Mouse (Mus musculus): Measurements from ENCODE around the gene Ankrd17. TPM values are rescaled to one million over a fixed set of nuclear protein-coding genes. Genes with fewer than 3 reads are reported as not detected.
A peak's percentile ranks its signal among the peaks of the same experiment; 100 is the strongest.

Ankrd17 gene
- polyA plus RNA-seq, 1 experiment, result 70.6 TPM

GRCm38 (mm10) chr5:90202447-90203117, 163.8 kb downstream of the Ankrd17 start:
- no peak for DNase-seq (ENCODE audit: low read depth)
- TF ChIP-seq CTCF (IDR thresholded peaks at IDR 0.05; ENCODE audit: borderline replicate concordance, extremely low read depth, insufficient read depth, insufficient read length), result no peak
- TF ChIP-seq POLR2A (IDR thresholded peaks at IDR 0.05; ENCODE audit: borderline replicate concordance, extremely low read depth, insufficient read depth, insufficient read length, poor library complexity, severe bottlenecking), result no peak

- no peak for TF ChIP-seq CTCF (IDR thresholded peaks at IDR 0.05; ENCODE audit: borderline replicate concordance, extremely low read depth, insufficient read depth, insufficient read length)
- TF ChIP-seq POLR2A (IDR thresholded peaks at IDR 0.05; ENCODE audit: borderline replicate concordance, extremely low read depth, insufficient read depth, insufficient read length, poor library complexity, severe bottlenecking), result no peak
- no peak for DNase-seq (ENCODE audit: low read depth)
These were observed 166.3 kb downstream of the Ankrd17 start for GRCm38 (mm10) chr5:90199922-90200632.

- DNase-seq (ENCODE audit: low read depth), result peak; percentile 87
- peak; percentile 78; the same call in 1 of the 2 replicates for TF ChIP-seq CTCF (IDR thresholded peaks at IDR 0.05; ENCODE audit: borderline replicate concordance, extremely low read depth, insufficient read depth, insufficient read length)
- no peak for TF ChIP-seq POLR2A (IDR thresholded peaks at IDR 0.05; ENCODE audit: borderline replicate concordance, extremely low read depth, insufficient read depth, insufficient read length, poor library complexity, severe bottlenecking)
These were observed 171.5 kb downstream of the Ankrd17 start for GRCm38 (mm10) chr5:90194831-90195230.

- no peak for DNase-seq (ENCODE audit: low read depth)
- TF ChIP-seq CTCF (IDR thresholded peaks at IDR 0.05; ENCODE audit: borderline replicate concordance, extremely low read depth, insufficient read depth, insufficient read length) (no peak), POLR2A (IDR thresholded peaks at IDR 0.05; ENCODE audit: borderline replicate concordance, extremely low read depth, insufficient read depth, insufficient read length, poor library complexity, severe bottlenecking) (no peak)
These were observed 183.6 kb downstream of the Ankrd17 start for GRCm38 (mm10) chr5:90182782-90183181.

GRCm38 (mm10) chr5:90179094-90179493, 187.3 kb downstream of the Ankrd17 start:
- TF ChIP-seq CTCF (IDR thresholded peaks at IDR 0.05; ENCODE audit: borderline replicate concordance, extremely low read depth, insufficient read depth, insufficient read length) (no peak), POLR2A (IDR thresholded peaks at IDR 0.05; ENCODE audit: borderline replicate concordance, extremely low read depth, insufficient read depth, insufficient read length, poor library complexity, severe bottlenecking) (no peak)
- no peak for DNase-seq (ENCODE audit: low read depth)

GRCm38 (mm10) chr5:90178116-90178515, 188.3 kb downstream of the Ankrd17 start:
- no peak for TF ChIP-seq CTCF (IDR thresholded peaks at IDR 0.05; ENCODE audit: borderline replicate concordance, extremely low read depth, insufficient read depth, insufficient read length)
- no peak for DNase-seq (ENCODE audit: low read depth)

Other genes with a start within 250 kb of the Ankrd17 start
- 23.9 and 26.4 TPM in 2 replicates for gene Cox18, start 142.6 kb downstream of the Ankrd17 start, polyA plus RNA-seq (2012; rRNA removed)
- gene Gm9958, start 627 bp upstream of the Ankrd17 start, polyA plus RNA-seq (2012; rRNA removed), result 2.5 and 3.5 TPM in 2 replicates
- 0.43 and 1.8 TPM in 2 replicates for gene Alb, start 94.3 kb upstream of the Ankrd17 start, polyA plus RNA-seq (2012; rRNA removed)
- gene Afp, start 124.2 kb upstream of the Ankrd17 start, polyA plus RNA-seq (2012; rRNA removed), result 5.9 and 12.3 TPM in 2 replicates
- not detected in 2 replicates for gene Afm, start 152.4 kb upstream of the Ankrd17 start, polyA plus RNA-seq (2012; rRNA removed)
- gene 5830473C10Rik, start 194.5 kb upstream of the Ankrd17 start, polyA plus RNA-seq (2012; rRNA removed), result 0.03 and 0.04 TPM in 2 replicates

Data from brain, embryonic 14.5 days (tissue).